Mouse (Mus musculus) lung, adult 2 months (tissue): ENCODE data around the gene Bcat1.

Source experiments
- CTCF ChIP-seq: fragments of 200-500 bp; IDR thresholded peaks from 2 replicates; pipeline ENCODE4 v1.5.1; 2011; ENCODE audit warnings: mild to moderate bottlenecking, low read length, control low read depth; ENCODE audit not compliant: insufficient read depth
- POLR2A ChIP-seq: fragments of 200-500 bp; IDR thresholded peaks from 2 replicates; pipeline ENCODE4 v1.6.1; 2011; ENCODE audit warnings: low read depth, mild to moderate bottlenecking, control low read depth, low read length, borderline replicate concordance; ENCODE audit errors: extremely low read depth

- TF ChIP-seq CTCF = no peak
- no peak for TF ChIP-seq POLR2A
Measured at GRCm38 (mm10) chr6:145017508-145017907, 58.5 kb downstream of the Bcat1 start.
